Mouse (Mus musculus) forelimb bud, embryonic 11.5 days (tissue): ENCODE measurements around the gene Rbms1.

Experiments used
- DNase-seq: peaks from one replicate; pipeline ENCODE4 v3.0.0-alpha.2; 2012; ENCODE audit warnings: low read depth, low spot score

The Rbms1 gene

DNA sequence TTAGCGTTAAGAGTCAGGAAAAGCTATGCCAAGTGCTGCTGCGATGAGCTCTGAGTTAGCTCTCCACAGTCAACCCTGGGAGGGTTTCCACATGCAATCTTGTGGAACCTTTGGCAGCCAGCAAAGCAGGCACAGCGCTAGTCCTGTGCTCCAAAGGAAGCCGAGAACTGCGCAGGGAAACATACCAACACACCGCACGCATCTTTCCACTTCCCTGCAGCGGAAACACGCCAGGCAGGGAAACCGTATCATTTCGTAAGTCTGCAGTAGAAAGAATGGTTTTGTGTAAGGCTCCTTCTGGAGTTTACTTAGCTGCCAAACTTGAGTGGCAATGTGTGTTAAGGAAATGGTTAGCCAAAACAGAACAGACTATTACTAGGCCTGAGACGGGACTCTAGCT lies 150.0 kb downstream of the Rbms1 start:
- no peak for DNase-seq

DNA sequence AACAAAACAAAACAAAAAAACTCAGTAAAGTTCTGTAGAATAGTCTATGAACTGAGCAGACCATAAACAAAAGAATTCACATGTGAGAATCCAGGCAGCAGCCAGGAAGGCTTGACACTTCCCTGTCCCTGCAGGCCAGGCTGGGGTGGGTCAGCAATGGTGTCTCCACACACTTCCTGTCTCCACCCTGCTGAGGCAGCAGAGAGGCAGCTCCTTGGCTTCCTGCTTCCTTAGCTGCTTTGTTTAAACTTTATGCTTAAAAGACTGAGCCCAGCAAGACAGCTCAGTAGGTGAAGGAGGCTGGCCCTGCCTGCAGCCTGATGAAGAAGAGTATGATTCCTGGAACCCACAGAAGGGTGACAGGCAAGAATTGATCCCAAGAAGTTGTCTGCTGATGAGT lies 152.4 kb downstream of the Rbms1 start:
- DNase-seq, result no peak

DNA sequence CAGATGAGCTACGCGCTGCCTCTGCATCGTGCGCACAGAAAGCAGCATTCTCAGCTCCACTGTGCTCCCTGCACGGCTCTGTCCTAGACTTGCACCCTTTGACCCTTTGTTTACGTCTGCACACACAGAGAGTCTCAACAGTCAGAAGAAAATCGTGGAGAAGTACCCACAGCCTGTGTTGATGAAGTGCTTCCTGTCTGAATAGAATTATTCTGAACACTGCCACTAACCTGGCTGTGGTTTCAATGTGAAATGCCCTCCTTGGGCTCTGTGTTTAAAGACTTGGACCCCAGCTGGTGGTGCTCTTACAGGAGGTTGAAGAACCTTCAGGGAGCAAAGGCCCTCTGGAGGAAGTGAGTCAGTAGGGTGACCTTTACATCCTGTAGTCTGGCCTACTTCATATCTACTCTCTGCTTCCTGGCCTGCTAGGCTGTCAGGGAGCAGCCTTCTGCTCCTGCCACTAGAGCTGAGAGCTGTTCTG lies 153.5 kb downstream of the Rbms1 start:
- no peak for DNase-seq

DNA sequence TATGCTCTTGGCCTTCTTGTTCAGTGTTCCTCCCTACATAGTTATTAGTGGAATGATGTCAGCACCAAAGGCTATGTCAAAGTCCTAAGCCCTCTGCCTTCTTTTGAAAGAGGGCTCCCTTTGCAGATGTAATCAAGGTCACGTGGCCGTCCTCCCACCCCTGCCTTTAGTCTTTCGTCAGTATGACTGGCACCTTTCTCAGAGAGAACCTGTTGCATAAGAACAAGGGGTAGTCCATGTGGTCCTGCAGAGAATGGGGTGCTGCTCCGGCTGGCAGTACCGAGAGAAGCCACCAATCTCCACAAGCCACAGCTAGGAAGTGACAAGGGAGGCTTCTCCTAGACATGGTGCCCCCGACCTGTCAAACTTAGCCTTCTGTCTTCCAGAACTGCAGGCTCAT lies 154.2 kb downstream of the Rbms1 start:
- no peak for DNase-seq

DNA sequence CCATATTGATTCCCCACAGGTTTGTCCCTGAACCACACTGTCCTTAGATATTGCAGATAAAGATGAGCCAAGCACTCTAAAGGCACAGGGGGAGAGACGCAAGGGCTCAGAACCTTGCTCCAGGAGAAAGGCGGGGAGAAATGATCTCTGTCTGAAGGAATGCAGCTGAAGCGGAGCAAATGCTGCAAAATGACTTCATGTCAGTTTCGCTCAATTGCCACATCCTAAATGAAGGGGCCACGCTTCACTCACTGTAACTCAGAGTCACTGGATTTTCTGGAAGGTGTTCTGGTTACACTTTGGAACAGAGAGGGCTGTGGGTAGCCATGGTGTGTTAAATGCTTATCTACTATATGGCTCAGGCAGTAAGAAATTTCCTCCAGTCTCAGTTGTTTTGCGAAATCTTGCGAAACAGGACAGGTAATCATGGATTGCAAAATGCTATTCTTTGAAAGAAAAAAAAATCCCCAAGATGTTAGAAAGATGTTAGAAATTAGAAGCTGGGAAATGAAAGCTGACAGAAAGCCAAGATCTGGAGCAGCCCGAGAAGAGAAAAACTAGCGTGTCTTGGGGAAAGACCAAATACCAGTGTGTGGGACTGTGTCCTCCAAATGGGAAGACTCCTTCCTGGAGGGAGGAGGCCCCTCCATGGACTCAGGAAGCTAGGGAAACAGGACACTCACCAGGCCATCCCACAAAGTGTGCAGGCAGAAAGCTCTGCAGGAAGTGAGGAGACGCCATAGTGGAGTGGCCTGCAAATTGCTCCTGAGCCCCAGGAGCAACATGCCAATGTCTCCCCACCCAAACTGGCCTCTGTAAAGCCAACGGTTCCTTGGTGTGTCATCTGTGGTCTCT lies 155.4 kb downstream of the Rbms1 start:
- DNase-seq, result no peak

DNA sequence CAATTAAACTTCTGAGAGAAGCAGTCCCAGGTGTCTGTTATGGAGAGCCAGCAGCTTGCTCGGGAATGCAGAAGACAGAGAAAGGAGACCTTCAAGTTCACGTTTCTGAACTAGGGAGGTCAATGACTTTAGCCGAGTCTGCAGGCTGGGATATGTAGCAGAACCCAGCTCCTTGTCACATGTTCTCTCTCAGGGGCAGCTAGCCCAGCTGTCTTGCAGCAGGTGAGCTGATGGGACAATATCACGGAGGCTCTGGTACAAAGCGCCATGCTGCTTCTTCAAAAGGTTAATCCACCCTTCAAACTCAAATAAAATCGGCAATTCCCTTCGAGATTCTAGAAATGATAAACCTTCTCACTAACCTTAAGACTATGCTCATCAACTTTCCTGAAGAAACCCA lies 158.2 kb downstream of the Rbms1 start:
- no peak for DNase-seq

DNA sequence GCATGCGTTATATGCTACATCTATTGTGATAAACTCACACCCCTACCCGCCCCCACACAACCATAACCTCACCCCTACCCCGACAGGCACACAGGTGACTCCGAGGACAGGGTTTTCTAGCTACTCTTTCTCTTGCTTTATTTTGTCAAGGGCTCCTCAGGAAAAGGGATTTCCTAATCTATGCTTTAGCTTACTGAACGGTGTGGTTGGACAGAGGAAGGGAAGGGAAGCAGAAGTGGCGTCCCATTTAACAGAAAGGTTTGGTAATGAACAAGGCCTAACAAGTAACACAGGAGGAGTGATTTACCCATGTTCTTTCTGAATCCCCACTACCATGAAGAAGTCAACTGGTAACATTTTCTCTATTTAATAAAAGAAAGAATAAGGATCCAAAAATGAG lies 159.6 kb downstream of the Rbms1 start:
- DNase-seq, result no peak

DNA sequence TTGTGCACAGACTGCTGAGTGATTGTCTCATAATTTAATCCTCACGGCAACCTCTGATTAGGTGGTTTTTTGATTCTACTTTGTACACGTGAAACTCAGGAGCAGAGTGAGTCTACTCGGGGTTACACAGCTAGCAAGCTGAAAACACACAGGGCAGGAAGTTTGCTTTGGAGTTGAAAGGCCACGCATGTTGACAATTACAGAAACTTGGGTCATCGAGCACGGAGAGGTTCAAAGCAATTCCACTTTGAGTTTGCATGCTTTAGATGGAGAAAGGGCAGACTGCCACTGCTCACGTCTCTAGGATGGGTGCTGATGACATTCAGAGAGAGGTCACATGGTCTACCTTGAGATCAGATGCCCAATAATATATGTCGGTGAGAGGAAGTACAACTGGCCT lies 160.2 kb downstream of the Rbms1 start:
- no peak for DNase-seq

DNA sequence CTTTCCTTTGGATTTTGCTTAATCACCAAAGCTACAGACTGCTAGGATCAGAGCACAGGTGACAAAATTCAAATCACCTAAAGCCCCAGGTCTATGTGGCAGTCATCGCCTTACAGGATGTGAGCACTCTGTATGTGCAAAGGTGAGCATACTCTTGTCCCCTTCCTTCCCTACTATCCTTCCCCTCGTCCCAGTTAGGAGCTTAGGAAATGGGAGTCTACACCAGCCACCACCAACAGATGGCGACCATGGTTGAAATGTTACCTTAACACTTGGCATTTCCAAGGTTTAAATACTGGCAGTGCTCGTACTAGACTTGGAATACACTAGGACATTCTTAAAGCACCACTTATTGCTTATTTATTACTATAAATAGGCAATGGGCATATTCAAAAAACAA lies 160.8 kb downstream of the Rbms1 start:
- DNase-seq, result no peak

DNA sequence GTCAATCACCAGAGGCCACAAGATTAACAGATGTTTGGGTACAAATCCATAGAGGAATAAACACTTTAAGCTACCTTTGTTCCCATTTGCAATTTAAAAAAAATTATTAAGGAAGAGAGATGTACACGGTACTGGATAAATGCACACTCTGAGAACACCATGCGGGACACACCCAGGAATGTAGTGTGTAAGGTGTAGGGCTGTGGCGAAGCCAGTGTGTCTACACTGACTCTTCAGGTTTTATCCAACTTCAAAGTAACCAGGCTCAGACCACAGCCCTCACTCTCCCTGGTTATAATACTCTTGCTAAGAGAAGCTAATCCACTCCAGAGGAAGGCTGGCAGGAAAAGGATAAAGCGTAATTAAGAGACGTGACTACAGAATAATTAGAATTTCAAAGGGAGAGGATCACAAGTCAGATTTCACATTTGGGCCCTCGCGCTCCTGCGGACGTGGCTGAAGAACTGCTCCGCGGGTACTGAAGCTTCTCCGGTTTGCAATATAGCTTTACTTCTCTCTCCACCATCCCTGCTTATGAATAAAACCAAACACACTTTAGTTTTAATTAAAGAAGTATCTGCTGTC lies 161.3 kb downstream of the Rbms1 start:
- DNase-seq, result no peak

DNA sequence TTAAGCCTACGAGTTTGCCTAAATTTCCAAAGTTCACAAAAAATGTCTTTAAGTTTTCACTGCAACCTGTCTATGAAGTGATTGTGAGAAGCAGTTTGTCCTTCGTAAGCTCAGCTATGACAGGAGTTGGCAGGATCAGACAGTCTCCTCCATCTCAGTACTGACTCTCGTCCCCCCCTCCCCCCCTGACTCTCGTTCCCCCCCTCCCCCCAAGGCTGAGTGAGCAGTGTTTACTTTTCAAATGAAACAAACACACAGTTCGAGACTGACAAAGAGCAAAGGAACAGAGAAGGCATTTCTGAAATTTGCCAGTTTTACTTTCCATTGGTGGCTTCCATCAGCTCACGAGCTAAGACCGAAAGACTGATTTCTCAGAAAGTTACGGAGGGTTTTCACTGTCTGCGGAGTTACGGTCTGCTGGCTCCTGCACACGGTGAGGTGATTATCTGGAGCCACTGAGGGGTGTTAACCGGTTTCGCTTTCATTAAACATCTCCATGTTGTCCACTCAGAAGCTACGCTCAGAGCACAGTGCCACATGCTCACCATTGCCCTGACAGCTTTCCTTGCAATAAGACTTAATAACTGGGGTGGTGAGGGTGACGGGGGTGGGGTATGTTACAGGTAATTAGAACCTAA lies 162.0 kb downstream of the Rbms1 start:
- DNase-seq, result no peak

DNA sequence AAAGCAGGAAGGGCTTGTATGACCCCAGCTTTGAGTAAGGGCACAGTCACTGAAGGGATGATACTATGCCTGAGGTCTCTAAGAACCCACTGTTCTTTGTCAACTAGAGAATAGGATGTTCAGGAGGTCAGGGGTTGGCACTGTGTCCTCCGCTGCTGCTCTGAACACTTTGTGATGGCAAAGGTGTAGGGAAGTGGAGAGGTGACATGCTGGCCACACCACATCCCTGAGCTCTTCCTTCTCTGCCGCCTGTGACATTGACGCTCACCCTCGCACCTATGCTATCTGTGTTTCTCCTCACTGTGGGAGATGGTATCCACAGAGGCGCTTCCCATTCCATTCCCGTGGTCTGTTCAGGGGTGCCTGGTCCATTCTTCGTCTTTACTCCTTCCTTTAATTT lies 163.2 kb downstream of the Rbms1 start:
- DNase-seq, result no peak

DNA sequence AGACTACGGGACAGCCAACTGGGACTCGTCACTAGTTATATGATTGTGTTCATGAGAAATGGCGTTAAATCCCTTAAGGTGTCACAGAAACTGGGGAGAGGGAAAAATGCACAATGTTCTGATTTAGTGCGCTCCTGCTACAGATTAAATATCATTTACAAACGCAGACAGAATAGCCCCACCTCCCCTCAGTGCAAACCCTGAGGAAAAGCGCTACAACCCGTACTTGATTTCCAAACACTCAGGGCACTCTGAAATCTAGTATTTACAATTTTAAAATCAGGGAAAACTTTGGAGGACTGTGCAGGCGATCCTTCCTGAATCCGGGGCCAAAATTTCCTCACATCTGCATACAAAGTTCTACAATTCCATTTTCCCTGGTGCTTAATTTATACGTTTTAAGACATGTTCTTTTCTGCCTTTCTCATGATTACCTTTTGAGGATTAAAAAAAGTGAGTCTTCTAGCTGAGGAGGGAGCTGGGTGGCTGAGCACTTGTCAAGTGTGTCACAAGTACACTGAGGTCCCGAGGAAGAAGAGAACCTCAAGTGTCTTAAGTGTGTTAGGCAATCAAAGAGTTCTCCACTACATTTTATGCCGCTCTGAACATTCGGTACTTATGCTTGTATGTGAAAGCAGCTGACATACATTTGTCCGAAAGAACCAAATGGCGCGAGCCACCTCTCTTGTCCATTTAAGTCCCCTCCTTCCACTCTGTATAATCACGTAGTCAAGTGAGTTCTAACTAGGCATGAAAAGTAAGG lies 164.0 kb downstream of the Rbms1 start:
- DNase-seq, result no peak

DNA sequence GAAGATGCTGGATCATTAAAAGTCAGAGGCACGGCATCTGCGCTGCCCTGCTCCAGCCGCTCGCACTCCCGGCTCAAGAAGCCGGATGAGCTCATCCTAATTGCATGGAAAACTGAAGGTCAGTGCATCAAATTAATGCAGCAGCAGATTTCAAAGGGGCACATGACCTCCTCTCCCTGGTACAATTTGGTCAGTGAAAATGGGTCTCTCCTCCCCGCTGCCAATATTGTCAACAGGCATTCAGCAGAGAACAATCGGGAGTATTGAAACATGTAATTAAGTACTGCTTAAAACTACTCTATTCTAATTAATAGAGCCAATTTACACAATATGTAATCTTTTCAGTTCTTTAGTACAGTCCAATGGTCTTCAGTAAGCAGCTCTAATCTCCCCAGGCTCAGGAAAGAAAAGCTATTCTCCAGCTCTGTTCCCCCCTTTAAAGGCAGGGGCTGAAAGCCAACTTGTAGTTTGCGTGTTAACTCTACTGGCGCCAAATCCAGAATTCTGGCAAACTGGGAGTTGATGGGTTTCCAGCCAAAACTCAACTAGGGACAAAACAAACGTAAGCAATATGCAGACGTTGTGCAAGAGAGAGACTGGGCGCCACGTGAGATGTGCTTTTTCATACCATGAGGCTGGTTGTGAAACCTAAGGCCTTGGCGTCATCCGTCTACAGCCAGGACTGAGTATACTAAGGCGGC lies 165.9 kb downstream of the Rbms1 start:
- no peak for DNase-seq

DNA sequence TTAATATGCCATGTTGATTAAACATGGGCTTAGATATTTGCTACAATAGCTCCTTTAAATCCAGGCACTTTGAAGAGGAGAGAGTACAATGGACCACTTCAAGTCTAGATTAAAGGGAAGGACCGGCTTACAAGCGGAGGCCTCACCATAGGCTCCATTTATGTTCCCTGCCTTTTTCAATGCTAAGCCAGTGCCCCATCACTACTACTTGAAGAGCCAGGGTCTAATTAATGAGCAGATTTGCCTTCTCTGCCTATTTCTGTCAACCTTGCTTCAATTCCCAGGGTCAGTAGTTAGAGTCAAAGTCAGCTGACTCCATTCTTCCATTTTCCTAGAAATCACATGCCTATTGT lies 166.4 kb downstream of the Rbms1 start:
- DNase-seq, result no peak

DNA sequence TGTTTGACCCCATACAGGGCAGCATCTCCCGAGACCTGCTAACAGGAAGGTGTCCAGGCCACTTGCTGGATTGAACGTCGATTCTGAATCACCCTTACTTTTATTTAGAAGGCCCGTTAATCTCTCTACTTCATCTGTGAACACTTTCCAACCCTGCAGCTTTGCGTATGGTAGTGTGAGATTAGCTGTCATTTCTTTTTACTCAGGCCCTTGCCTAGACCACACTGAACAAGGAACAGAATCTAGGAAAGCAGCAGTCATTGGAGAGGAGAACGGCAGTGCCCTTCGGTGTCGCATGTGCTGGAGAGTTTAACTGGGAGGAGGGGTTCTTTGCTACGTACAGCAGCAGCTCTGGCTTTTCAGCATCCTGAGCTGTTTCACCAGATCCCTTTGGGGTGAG lies 167.1 kb downstream of the Rbms1 start:
- no peak for DNase-seq

DNA sequence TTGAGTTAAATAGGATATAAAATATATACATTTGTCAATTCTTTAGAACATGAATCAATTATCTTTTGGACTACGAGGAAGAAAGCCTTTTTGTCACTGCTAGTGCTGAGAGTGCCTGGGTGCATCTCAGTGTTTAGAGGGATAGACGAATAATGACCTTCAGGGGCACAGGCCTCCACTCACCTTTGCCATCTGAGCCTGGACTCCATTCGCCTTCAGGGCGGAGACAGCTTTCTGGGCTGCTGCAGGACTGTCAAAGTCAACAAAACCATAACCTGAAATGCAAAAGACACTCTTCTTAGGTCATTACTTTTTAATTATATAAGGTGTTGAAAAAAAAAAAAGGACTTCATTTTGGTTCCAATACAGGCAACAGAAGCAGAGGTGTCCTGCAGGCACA lies 170.5 kb downstream of the Rbms1 start:
- no peak for DNase-seq

DNA sequence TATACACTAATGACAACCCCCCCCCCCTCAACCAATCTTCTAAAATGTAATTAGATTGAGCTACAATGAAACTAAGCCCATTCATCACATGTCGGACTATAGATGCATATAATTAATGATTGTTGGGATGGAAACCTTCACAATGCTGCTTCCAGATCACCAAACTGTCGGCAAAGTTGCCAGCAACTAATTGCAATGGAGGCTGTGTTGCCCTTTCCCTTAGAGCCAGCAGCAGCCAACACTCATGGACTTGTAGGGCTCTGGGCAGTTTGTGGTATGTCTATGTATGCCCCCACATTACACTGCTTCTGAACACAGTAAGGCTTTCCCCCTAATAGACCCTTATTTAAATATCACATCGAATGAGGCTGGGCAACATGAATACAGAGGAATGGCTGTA lies 173.9 kb downstream of the Rbms1 start:
- DNase-seq, result no peak

DNA sequence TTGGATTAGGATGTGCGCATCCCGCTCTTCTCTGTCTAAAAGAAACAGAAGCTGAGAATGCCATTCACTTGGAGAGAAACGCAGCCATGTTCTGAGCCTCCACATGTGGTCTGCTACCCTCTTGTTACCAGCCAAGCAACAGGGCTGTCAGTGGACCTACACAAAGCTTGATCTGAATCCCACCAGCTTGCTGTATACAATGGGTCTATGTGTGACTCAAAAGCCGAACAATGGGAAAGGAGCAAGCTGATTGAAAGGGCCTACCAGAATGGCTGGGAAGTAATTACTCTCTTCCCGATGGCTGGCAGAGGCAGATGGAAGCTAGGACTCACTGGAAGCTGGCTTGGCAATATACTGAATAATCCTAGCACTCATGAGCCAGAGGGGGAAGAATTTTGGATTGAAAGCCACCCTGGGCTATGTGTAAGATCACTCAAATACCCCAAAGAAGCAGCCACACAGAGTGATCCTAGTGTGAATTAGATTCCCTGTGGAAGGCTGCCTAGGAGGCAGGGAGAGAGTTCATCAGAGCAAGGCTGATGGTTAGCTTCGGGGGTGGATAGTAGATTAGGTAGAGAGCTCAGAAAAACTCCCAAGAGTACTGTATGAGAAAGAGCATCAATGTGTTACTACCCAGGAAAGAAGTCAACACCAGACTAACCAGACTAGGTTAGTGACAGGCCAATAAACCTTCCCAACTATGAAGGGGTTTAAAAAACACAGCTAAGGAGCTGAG lies 174.7 kb downstream of the Rbms1 start:
- DNase-seq, result no peak

DNA sequence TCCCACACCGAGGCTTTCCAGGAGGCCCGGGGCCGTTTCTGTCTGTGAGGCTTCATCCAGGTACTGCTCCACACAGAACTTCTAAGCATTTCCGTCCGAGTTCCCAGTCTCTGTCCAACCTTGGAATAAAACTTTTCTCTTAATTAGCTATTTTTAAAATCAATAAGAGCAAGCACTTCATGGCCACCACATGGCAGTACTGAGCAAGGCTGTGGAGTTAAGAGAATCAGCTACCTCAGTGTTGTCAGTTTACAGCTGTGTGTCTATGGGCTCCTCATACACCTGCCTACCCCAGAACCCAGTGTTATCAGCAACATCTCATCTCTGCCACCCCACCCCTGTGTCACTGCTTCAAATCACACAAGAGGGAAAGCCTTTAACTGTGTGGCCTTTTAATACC lies 175.9 kb downstream of the Rbms1 start:
- no peak for DNase-seq

DNA sequence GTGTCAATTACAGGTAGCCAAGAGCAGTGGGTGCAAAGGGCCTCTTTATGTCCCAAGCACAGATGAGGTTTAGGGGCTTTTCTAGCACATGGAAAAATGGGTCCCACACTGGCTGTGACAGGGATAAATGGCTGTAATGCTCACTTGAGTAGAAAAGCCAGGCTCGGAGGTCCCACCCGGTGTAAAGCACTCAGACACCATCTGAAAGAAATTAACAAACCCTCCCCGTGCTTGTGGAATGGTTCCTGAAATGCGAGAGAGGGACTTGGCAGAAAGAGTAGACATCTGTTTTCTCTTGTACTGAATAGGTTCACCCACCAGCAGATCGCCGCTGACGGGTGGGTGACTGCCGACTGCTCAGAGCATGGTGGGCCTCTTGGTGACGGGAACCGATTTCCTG lies 176.7 kb downstream of the Rbms1 start:
- peak; percentile 89 for DNase-seq
